Mouse (Mus musculus): ENCODE results near the gene Slc41a2.
A peak's percentile ranks its signal among the peaks of the same experiment; 100 is the strongest.
"Not testable (repeated sequence)": the region's sequence is repeated elsewhere in the genome, so short reads cannot be mapped to it uniquely, and the experiment has no call there.

Gene Slc41a2

GRCm38 (mm10) chr10:83337159-83337951 lies at the start of gene Slc41a2:
Slc41a2 (minus strand) TSS chr10:83337882.
- no peak for DNase-seq (ENCODE audit: low read depth, low spot score)

DNA sequence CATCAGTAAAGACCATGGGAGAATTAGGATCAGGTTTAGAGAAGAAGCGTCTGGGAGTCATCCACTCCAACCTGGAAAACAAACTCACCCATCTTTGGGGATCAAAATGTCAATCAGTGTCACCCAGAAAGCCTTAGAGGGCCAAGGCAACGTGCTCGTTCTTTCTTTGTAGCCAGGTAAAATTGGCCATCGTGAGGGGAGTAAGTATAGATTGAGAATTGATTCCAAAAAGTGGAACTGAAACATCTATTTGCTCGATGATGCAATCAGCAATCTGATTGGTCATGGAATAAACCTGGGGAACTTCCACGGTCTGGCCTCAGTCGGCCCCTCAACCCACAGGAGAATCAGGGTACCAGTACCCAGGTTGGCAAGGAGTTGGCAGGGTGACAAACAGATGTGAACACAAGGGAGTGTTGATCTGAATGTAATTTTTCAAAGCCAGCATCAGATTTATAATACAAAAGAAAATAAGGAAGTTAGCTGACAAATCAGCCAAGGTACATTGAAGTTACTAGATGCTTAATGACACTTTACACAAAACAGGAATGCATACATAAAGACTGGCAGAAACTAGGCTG lies 47.7 kb upstream of the Slc41a2 start:
- no peak for DNase-seq (ENCODE audit: low read depth, low spot score)

DNA sequence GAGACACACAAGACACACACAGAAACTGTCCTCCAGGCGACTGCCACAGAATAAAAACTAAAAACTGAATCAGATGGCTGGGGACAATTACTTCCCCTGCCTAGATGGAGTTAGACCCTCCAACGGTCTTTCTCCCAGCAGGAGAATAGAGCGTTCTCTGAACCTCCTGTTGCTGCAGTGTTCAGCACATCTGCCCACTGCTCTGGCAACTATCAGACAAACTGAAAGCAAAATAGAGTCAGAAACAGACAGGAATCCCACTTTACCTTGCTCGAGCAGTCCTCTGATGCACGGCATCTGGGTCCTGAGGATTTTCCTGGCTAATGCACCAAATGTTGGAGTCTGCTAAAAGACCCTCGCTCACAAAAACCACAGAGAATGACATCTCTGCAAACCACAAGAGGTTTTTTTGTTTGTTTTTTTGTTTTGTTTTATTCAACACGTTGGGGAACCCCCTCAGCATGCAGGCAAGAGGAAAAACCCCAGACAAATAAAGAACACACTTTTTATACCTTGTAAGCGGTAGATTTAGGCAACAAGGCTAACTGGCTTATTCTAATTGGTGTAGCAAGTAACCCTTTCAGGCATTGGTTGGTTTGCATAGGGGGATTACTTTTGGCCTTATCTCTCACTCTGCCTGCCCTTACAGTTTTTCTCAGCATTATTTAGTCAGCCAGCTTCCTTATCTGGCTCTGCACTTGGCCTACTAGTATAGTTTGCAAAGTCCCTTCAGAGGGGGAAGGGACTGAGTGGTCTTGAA lies 47.0 kb upstream of the Slc41a2 start:
- no peak for DNase-seq (ENCODE audit: low read depth, low spot score)

- no peak for DNase-seq (ENCODE audit: low read depth, low spot score)
These were observed 46.2 kb upstream of the Slc41a2 start for GRCm38 (mm10) chr10:83383863-83384262.

DNA sequence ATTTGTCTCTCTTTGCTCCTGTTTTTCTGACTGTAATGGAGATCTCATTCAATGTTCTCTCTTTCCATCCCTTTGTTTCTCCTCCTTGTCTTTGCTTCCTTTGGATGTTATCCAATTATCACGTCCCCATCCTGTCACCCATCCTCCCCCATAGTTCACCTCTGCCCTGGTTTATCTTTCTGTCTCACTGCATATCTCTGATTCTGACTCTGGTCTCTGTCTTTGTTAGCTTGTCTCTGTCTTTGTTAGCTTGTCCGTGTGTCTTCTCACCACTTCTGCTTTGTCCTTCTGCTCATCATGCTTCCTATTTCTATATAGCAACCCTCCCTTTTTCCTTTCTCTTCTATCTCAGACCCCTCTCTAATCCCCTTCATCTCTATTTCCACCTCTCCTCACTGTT lies 45.3 kb upstream of the Slc41a2 start:
- DNase-seq (ENCODE audit: low read depth, low spot score): no peak

DNA sequence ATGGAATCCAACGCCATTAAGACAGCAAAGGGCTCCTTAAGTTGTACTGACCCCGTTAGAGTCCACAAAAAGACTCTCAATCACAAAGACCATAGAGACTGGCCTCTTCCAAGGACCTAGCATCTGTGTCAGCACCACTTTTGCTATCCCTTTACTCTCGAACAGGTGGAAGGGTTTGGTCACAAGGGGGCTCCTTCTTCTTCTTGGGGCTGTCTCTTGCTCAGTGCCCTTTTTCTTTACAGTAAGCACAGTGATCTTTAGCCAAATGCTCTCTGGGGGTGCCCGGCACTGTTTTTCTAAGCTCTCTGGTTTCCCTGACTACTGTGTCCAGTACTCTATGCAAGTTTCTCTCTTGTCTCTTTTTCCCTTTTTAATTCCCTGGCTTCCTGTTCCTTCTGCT lies 44.8 kb upstream of the Slc41a2 start:
- DNase-seq (ENCODE audit: low read depth, low spot score): no peak

- no peak for DNase-seq (ENCODE audit: low read depth, low spot score)
These were observed 42.8 kb upstream of the Slc41a2 start for GRCm38 (mm10) chr10:83380501-83380900.

- DNase-seq (ENCODE audit: low read depth, low spot score): no peak
These were observed 40.6 kb upstream of the Slc41a2 start for GRCm38 (mm10) chr10:83378083-83378833.

- no peak for DNase-seq (ENCODE audit: low read depth, low spot score)
These were observed 39.4 kb upstream of the Slc41a2 start for GRCm38 (mm10) chr10:83376911-83377682.

DNA sequence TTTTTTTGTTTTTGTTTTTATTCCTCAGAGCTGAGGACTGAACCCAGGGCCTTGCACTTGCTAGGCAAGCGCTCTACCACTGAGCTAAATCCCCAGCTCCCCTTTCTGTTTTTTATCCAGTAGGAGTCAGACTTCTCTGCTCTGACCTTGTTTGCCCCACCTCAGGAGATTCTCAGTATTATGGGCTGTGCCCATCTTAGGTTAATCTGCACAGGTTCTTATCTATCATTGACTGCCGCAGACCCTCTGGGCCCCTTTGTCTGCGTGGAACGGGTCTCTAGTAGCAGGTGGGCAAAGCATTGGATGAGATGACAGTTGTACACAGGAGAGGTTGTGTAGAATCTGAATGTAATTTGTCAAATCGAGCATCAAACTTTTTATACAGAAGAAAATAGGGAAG lies 37.8 kb upstream of the Slc41a2 start:
- not testable (repeated sequence) for DNase-seq (ENCODE audit: low read depth, low spot score)

- DNase-seq (ENCODE audit: low read depth, low spot score): no peak
These were observed 36.5 kb upstream of the Slc41a2 start for GRCm38 (mm10) chr10:83374045-83374656.

- DNase-seq (ENCODE audit: low read depth, low spot score): peak; percentile 6
These were observed 31.2 kb upstream of the Slc41a2 start for GRCm38 (mm10) chr10:83368918-83369317.

DNA sequence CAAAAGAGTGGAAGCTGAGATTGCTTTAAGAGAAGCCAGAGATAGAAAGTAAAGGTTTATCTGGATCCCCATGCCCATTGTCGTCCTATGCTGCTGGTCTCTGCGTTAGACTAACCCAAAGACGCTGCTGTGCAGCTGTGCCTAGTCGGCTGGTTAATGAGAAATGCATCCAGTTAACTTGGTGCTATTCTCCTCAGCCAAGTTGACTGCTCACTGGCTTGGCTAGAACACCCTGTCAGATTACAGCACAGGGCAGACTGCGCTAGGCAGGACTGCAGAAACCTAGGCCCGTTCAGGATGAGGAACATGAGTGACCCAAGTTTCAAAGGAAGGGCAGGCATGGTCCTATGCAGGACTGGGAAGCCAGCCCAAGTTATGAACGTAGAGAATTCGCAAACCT lies 25.8 kb upstream of the Slc41a2 start:
- DNase-seq (ENCODE audit: low read depth, low spot score): no peak

DNA sequence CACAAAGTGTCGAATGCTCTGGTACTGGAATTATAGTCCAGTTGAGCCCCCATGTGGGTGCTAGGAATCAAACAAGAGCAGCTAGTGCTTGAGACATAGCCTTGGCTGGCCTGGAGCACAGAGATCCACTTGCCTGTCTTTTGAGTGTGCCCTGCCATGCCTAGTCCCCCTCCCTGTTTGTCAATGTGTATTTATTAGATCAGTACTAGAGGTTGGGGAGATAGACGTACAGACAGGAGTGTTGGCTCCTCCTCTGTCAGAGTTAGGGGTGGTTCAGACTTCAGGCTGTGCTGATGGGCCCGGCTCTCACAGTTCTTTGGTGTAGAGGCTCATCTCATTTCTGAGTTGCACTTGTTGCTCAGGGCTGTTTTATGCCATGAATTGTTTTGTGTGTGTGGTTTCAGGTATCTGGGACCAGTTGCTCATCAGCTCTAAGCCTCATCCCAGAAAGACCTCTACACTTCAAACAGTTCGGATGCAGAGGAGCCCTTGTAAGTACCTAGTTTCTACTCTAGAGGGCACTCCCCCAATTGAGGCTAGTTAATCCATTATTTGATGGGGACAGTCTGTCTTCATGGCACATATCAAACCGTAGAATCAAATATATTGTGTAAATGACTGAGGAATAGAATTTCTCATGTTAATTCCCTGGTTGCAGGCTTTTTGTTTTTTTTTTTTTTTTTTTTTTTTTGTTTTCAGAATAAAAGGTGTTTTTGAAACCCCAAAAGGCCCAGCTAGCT lies 24.1 kb upstream of the Slc41a2 start:
- DNase-seq (ENCODE audit: low read depth, low spot score): no peak

- no peak for DNase-seq (ENCODE audit: low read depth, low spot score)
These were observed 22.7 kb upstream of the Slc41a2 start for GRCm38 (mm10) chr10:83360356-83360755.

- DNase-seq (ENCODE audit: low read depth, low spot score): peak; percentile 96
These were observed 22.3 kb upstream of the Slc41a2 start, which contains the start of gene D10Wsu102e for GRCm38 (mm10) chr10:83359956-83360355. D10Wsu102e (plus strand) TSS chr10:83360221.

GRCm38 (mm10) chr10:83359451-83359850 lies 21.8 kb upstream of the Slc41a2 start:
- DNase-seq (ENCODE audit: low read depth, low spot score): no peak

DNA sequence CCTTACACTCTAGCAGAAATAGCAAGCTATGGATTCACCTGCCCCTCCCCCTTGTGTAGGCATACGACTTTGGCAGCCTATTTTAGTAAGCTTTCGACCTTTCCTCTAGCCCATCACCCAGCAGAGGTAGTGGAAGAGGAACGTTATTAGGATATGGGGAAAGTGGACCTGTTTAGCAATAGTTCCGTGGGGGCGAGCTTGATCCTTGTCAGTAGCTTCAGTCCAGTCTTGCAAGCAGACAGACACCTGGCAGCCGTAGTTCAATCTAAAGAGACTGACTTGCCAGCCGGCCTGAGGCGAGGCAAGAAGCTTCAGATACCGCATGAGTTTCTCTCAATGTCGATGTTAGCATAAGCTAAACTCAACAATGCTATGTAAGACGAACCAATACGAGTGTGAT lies 18.7 kb upstream of the Slc41a2 start:
- DNase-seq (ENCODE audit: low read depth, low spot score): no peak

DNA sequence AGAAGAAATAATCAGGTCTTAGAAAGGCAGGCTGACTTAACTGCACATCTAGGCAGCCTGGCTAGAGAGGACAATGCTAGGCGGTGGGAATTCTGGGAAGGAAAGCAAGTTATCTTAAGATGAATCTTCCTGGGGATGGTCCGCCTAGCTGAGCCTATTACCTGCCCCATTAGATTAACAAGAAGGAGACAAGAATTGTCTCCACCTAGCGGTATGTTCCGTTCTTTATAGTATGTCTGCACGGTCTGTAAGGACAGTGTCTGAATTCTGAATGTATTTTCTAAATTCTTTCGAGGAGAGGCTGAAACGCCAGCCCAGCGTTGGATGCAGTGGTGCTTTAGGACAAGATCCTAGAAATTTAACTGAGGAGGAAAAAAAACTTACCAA lies 16.6 kb upstream of the Slc41a2 start:
- no peak for DNase-seq (ENCODE audit: low read depth, low spot score)
